Comparison of ENCODE assay signal across 20 mouse cellular contexts in genomic region chr17:88893451-88893850, GRCm38 (mm10).
DNase-seq lines count a peak whose midpoint lies in the region; ATAC-seq and TF ChIP-seq lines count a peak whose summit lies in the region.
"Had no signal": no experiment of that assay in that cellular context is flagged by ENCODE, and none has a peak within 500 bp of the region (broad histone marks: within the 10 kb centered on the region; RNA-seq: fewer than 3 reads in every experiment).

No protein-coding gene starts in this region.

- no peak for TF ChIP-seq CTCF in heart, adult 2 months (IDR thresholded peaks at IDR 0.05)

- H3K4me3 ChIP-seq in heart, embryonic 10.5 days: no peak overlapping the region
- H3K4me3 ChIP-seq in heart, adult 2 months: no peak overlapping the region
- no peak overlapping the region for H3K4me3 ChIP-seq in midbrain, embryonic 11.5 days (ENCODE audit: low read depth, low read length)
- H3K4me3 ChIP-seq in midbrain, embryonic 16.5 days (ENCODE audit: low read depth, low read length): no peak overlapping the region

- no peak overlapping the region for H3K4me2 ChIP-seq in midbrain, embryonic 11.5 days
- no peak overlapping the region for H3K4me2 ChIP-seq in midbrain, embryonic 16.5 days (ENCODE audit: low read length)

- no peak overlapping the region for H3K27ac ChIP-seq in heart, embryonic 10.5 days
- H3K27ac ChIP-seq in heart, adult 2 months: no peak overlapping the region
- H3K27ac ChIP-seq in midbrain, embryonic 11.5 days (ENCODE audit: low read depth, low read length): no peak overlapping the region
- H3K27ac ChIP-seq in midbrain, embryonic 16.5 days (ENCODE audit: low read length): no peak overlapping the region

- H3K9me3 ChIP-seq in heart, embryonic 10.5 days: no peaks in the 10 kb centered on the region
- H3K9me3 ChIP-seq in midbrain, embryonic 11.5 days (ENCODE audit: control insufficient read depth, low read length): no peaks in the 10 kb centered on the region
- no peaks in the 10 kb centered on the region for H3K9me3 ChIP-seq in midbrain, embryonic 16.5 days (replicated peaks; ENCODE audit: control insufficient read depth, low read length, poor library complexity, severe bottlenecking)

- no peaks in the 10 kb centered on the region for H3K4me1 ChIP-seq in heart, embryonic 10.5 days
- H3K4me1 ChIP-seq in heart, adult 2 months (ENCODE audit: control insufficient read depth, insufficient read depth, low read length): no peaks in the 10 kb centered on the region
- no peaks in the 10 kb centered on the region for H3K4me1 ChIP-seq in midbrain, embryonic 11.5 days (ENCODE audit: control insufficient read depth, insufficient read depth, low read length)
- H3K4me1 ChIP-seq in midbrain, embryonic 16.5 days (ENCODE audit: control insufficient read depth, insufficient read depth, low read length): no peaks in the 10 kb centered on the region

- ATAC-seq in midbrain, embryonic 11.5 days (ENCODE audit: low FRiP score): no peak
- ATAC-seq in midbrain, embryonic 16.5 days: no peak
- ATAC-seq: activated CD4-positive, CD25-positive, alpha-beta regulatory T cell, adult 4 months; CD4-positive, CD25-positive, alpha-beta regulatory T cell, adult 4 months; Patski had no signal

- no peaks in the 10 kb centered on the region for H3K27me3 ChIP-seq in heart, embryonic 10.5 days (ENCODE audit: insufficient read depth, poor library complexity, severe bottlenecking)
- no peaks in the 10 kb centered on the region; the same call in 1 of the 2 replicates for H3K27me3 ChIP-seq in heart, adult 2 months (ENCODE audit: control insufficient read depth, insufficient read depth, low read length)
- no peaks in the 10 kb centered on the region for H3K27me3 ChIP-seq in midbrain, embryonic 11.5 days (ENCODE audit: control insufficient read depth, insufficient read depth, low read length)
- H3K27me3 ChIP-seq in midbrain, embryonic 16.5 days (ENCODE audit: control insufficient read depth, insufficient read depth, low read depth, low read length): no peaks in the 10 kb centered on the region
- H3K27me3 ChIP-seq: Patski had no signal

- H3K9ac ChIP-seq in heart, adult 2 months (ENCODE audit: low read depth, low read length): no peak overlapping the region
- no peak overlapping the region for H3K9ac ChIP-seq in midbrain, embryonic 11.5 days (ENCODE audit: low read length)
- no peak overlapping the region for H3K9ac ChIP-seq in midbrain, embryonic 16.5 days (ENCODE audit: low read depth, low read length)

- TF ChIP-seq POLR2A in heart, adult 2 months (IDR thresholded peaks at IDR 0.05; ENCODE audit: insufficient read depth, low read depth, low read length): no peak

- TF ChIP-seq EP300 in heart, adult 2 months (IDR thresholded peaks at IDR 0.05; ENCODE audit: insufficient read depth, low read depth, low read length): no peak

- H3K36me3 ChIP-seq in heart, embryonic 10.5 days: no peaks in the 10 kb centered on the region
- H3K36me3 ChIP-seq in heart, adult 2 months (ENCODE audit: control insufficient read depth, insufficient read depth, low read length): no peaks in the 10 kb centered on the region
- no peaks in the 10 kb centered on the region for H3K36me3 ChIP-seq in midbrain, embryonic 11.5 days (ENCODE audit: control insufficient read depth, insufficient read depth, low read length)
- no peaks in the 10 kb centered on the region for H3K36me3 ChIP-seq in midbrain, embryonic 16.5 days (ENCODE audit: control insufficient read depth, insufficient read depth, low read length)
- H3K36me3 ChIP-seq: G1E had no signal

- H3K79me2 ChIP-seq in heart, adult 2 months (replicated peaks; ENCODE audit: control insufficient read depth, insufficient read depth, low read length): no peaks in the 10 kb centered on the region

- intact Hi-C loops in heart, adult 2 months (cut with DNase I): no loop called here

- DNase-seq in heart, adult 11 months: peak; percentile 55
- no peak for DNase-seq in heart, postnatal 4 days
- DNase-seq in heart, embryonic 10.5 days (ENCODE audit: low spot score): peak; percentile 43
- DNase-seq in heart, adult 2 months: no peak
- peak; percentile 65 for DNase-seq in midbrain, embryonic 11.5 days (ENCODE audit: low spot score, missing footprints)
- DNase-seq: adrenal gland, adult 2 months; adrenal gland, adult 8-10 months; adrenal gland, postnatal 10 days; adrenal gland, postnatal 14 days; adrenal gland, postnatal 25 days; adrenal gland, postnatal 36 days; B cell, adult 2 months; cerebellum, adult 11 months; cerebellum, adult 11-12 months; cerebellum, adult 18-20 months had no signal

Comparison
In these comparisons a context has a peak if more than half of its experiments do, and no peak if none do; other contexts are left out.
1. DNase-seq: peak in heart, adult 11 months (single experiment), heart, embryonic 10.5 days (single experiment) and midbrain, embryonic 11.5 days (single experiment); none in heart, postnatal 4 days (single experiment) and heart, adult 2 months (0 of 2).